Mouse (Mus musculus): ENCODE results near the gene Jsrp1. TPM values are rescaled to one million over a fixed set of nuclear protein-coding genes. Genes with fewer than 3 reads are reported as not detected.

The Jsrp1 gene
- 4.4 and 5.2 TPM in 2 replicates for polyA plus RNA-seq (2014; fragmentation: Nextera tagmentation; extraction: Ambion mirVana)

DNA sequence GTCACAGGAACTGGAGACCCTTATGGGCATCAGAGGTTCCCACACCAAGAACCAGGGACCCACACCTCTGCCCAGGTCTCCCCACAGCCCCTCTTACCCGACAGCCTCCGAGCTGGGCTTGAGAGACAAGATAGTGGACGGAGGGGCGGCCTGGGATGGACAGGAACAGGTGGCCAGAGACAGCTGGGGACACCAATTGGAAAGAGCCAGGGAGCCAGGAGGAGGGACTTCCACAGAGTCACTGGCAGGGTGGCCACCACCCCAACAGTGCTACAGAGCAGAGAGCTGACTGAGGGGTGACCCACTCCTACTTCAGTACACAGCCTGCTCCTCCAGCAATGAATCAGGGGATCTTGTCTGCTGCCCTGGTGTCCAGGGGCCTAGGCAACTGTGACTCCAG is at the start of gene Jsrp1:
Gene Jsrp1 (minus strand): TSS at position 133 of the 400 bp plus-strand sequence.
- H3K27me3 ChIP-seq (ENCODE audit: control insufficient read depth, insufficient read depth, low read length), result peaks cover 7% of the 10 kb centered on the region; the same call in 1 of the 2 replicates
- ATAC-seq (ENCODE audit: low FRiP score, low TSS enrichment), result no peak
- no peaks in the 10 kb centered on the region for H3K36me3 ChIP-seq (ENCODE audit: control insufficient read depth, insufficient read depth, low read length)
- H3K4me2 ChIP-seq (replicated peaks; ENCODE audit: low read depth, low read length), result no peak within 1 kb of the TSS
- 74% methylated on average over 4 of the region's 4 CpGs for WGBS
- no peak within 1 kb of the TSS for H3K4me3 ChIP-seq (ENCODE audit: low read length)
- peaks cover 23% of the 10 kb centered on the region for H3K4me1 ChIP-seq (ENCODE audit: control insufficient read depth, insufficient read depth, low read length)
- H3K9ac ChIP-seq (ENCODE audit: low read depth, low read length), result no peak within 1 kb of the TSS
- H3K27ac ChIP-seq (ENCODE audit: low read depth, low read length), result no peak within 1 kb of the TSS
- no peaks in the 10 kb centered on the region for H3K9me3 ChIP-seq (ENCODE audit: control insufficient read depth, low read length)

GRCm38 (mm10) chr10:80862305-80862704 is 49.0 kb upstream of the Jsrp1 start:
- peaks cover 47% of the 10 kb centered on the region for H3K36me3 ChIP-seq (ENCODE audit: control insufficient read depth, insufficient read depth, low read length)
- H3K4me3 ChIP-seq (ENCODE audit: low read length), result no peak overlapping the region
- H3K9me3 ChIP-seq (ENCODE audit: control insufficient read depth, low read length), result no peaks in the 10 kb centered on the region
- ATAC-seq (ENCODE audit: low FRiP score, low TSS enrichment), result no peak
- no peaks in the 10 kb centered on the region for H3K4me1 ChIP-seq (ENCODE audit: control insufficient read depth, insufficient read depth, low read length)
- no peak overlapping the region for H3K9ac ChIP-seq (ENCODE audit: low read depth, low read length)
- H3K27ac ChIP-seq (ENCODE audit: low read depth, low read length), result no peak overlapping the region
- H3K27me3 ChIP-seq (ENCODE audit: control insufficient read depth, insufficient read depth, low read length), result no peaks in the 10 kb centered on the region
- WGBS, result 89% methylated on average over 5 of the region's 5 CpGs
- H3K4me2 ChIP-seq (replicated peaks; ENCODE audit: low read depth, low read length), result no peak overlapping the region

DNA sequence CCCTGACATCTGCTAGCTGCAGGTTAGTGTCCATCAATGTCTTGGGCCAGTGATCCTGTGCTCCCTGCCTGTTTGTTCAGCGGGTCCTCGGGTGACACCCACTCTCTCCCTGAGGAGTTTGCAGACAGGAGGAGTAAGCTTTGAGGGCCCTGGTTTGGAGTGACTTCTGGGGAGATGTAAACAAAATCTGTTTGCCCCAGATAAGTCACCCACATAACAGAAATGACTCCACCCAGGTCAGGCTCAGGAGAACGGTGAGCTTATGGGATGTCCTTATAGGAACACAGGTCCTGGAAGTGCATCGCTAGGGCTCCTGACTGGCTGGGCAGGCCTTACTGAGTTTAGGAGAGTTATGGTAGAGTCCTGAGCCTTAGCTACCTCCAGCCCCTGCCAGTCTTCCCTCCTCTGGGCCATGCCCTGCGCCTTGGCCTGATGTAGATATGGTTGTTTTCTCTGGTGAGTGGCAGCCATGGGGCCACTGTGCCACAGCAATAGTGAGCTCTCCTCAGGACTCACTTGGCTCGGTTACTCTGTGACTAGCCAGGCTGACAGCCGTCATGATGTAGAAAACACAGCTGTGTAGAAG is 45.1 kb upstream of the Jsrp1 start:
- no peak overlapping the region for H3K4me2 ChIP-seq (replicated peaks; ENCODE audit: low read depth, low read length)
- H3K27me3 ChIP-seq (ENCODE audit: control insufficient read depth, insufficient read depth, low read length), result no peaks in the 10 kb centered on the region
- no peak for ATAC-seq (ENCODE audit: low FRiP score, low TSS enrichment)
- H3K9ac ChIP-seq (ENCODE audit: low read depth, low read length), result no peak overlapping the region
- peaks cover 18% of the 10 kb centered on the region for H3K4me1 ChIP-seq (ENCODE audit: control insufficient read depth, insufficient read depth, low read length)
- H3K27ac ChIP-seq (ENCODE audit: low read depth, low read length), result no peak overlapping the region
- 72% methylated on average over 7 of the region's 7 CpGs for WGBS
- H3K4me3 ChIP-seq (ENCODE audit: low read length), result no peak overlapping the region
- no peaks in the 10 kb centered on the region for H3K9me3 ChIP-seq (ENCODE audit: control insufficient read depth, low read length)
- H3K36me3 ChIP-seq (ENCODE audit: control insufficient read depth, insufficient read depth, low read length), result peaks cover 23% of the 10 kb centered on the region

- H3K4me1 ChIP-seq (ENCODE audit: control insufficient read depth, insufficient read depth, low read length), result peaks cover 18% of the 10 kb centered on the region
- WGBS, result 63% methylated on average over 3 of the region's 3 CpGs
- H3K27ac ChIP-seq (ENCODE audit: low read depth, low read length), result no peak overlapping the region
- no peak overlapping the region for H3K4me2 ChIP-seq (replicated peaks; ENCODE audit: low read depth, low read length)
- ATAC-seq (ENCODE audit: low FRiP score, low TSS enrichment), result no peak
- H3K36me3 ChIP-seq (ENCODE audit: control insufficient read depth, insufficient read depth, low read length), result peaks cover 23% of the 10 kb centered on the region
- H3K4me3 ChIP-seq (ENCODE audit: low read length), result no peak overlapping the region
- H3K9me3 ChIP-seq (ENCODE audit: control insufficient read depth, low read length), result no peaks in the 10 kb centered on the region
- H3K9ac ChIP-seq (ENCODE audit: low read depth, low read length), result peak overlapping the region; percentile 34; the same call in 1 of the 2 replicates
- H3K27me3 ChIP-seq (ENCODE audit: control insufficient read depth, insufficient read depth, low read length), result no peaks in the 10 kb centered on the region
Measured at GRCm38 (mm10) chr10:80857848-80858247, 44.5 kb upstream of the Jsrp1 start.

DNA sequence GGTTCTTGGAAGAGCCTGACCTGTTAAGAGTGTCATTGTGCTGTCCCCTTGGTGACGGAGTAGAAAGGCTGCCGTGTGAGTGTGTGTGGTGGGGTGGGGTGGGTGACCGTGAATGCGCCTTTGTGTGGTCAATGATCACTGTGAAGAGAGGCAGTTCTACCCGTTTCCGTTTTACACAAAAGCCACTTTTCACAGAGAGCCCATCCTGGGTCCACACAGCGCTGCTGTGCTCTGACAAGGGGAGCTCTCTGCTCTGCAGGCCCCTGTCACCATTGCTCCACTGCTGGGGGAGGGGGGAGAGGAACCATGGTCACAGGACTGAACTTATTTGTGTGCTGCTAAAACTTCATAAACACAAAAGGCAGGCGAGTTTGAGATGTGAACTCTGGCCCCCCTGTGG is 44.1 kb upstream of the Jsrp1 start:
- no peak overlapping the region for H3K27ac ChIP-seq (ENCODE audit: low read depth, low read length)
- H3K4me2 ChIP-seq (replicated peaks; ENCODE audit: low read depth, low read length), result no peak overlapping the region
- H3K27me3 ChIP-seq (ENCODE audit: control insufficient read depth, insufficient read depth, low read length), result no peaks in the 10 kb centered on the region
- 78% methylated on average over 8 of the region's 8 CpGs for WGBS
- no peaks in the 10 kb centered on the region for H3K9me3 ChIP-seq (ENCODE audit: control insufficient read depth, low read length)
- ATAC-seq (ENCODE audit: low FRiP score, low TSS enrichment), result no peak
- peaks cover 18% of the 10 kb centered on the region for H3K4me1 ChIP-seq (ENCODE audit: control insufficient read depth, insufficient read depth, low read length)
- H3K36me3 ChIP-seq (ENCODE audit: control insufficient read depth, insufficient read depth, low read length), result peaks cover 21% of the 10 kb centered on the region
- peak overlapping the region; percentile 34; the same call in 1 of the 2 replicates for H3K9ac ChIP-seq (ENCODE audit: low read depth, low read length)
- no peak overlapping the region for H3K4me3 ChIP-seq (ENCODE audit: low read length)

DNA sequence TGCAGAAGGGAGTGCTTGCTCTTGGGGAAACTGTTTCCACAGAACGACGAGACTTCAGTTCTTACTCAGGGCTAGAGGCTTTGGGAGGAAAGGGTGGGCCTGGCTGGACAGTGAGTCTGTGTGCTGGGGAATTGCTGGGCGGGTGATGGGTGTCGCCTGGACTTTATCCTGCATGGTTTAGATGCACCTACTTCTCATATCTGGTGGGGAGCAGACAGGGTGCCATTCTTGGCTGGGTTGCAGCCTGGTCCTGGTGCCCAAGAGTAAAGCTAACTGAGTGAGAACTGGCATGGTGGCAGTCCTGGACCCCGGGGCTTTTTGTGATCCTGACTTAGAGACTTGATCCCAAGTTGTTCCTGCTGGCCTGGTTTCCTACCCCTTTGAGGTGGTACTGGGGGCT is 43.6 kb upstream of the Jsrp1 start:
- WGBS, result 78% methylated on average over 5 of the region's 5 CpGs
- no peak for ATAC-seq (ENCODE audit: low FRiP score, low TSS enrichment)
- Histone ChIP-seq H3K27me3 (ENCODE audit: control insufficient read depth, insufficient read depth, low read length) (no peaks in the 10 kb centered on the region), H3K4me1 (ENCODE audit: control insufficient read depth, insufficient read depth, low read length) (peaks cover 18% of the 10 kb centered on the region), H3K9me3 (ENCODE audit: control insufficient read depth, low read length) (no peaks in the 10 kb centered on the region), H3K4me2 (replicated peaks; ENCODE audit: low read depth, low read length) (no peak overlapping the region), H3K9ac (ENCODE audit: low read depth, low read length) (no peak overlapping the region), H3K4me3 (ENCODE audit: low read length) (no peak overlapping the region), H3K27ac (ENCODE audit: low read depth, low read length) (no peak overlapping the region), H3K36me3 (ENCODE audit: control insufficient read depth, insufficient read depth, low read length) (peaks cover 23% of the 10 kb centered on the region)

GRCm38 (mm10) chr10:80856267-80856666 is 43.0 kb upstream of the Jsrp1 start:
- peak overlapping the region; percentile 77; the same call in 1 of the 2 replicates for H3K9ac ChIP-seq (ENCODE audit: low read depth, low read length)
- H3K27me3 ChIP-seq (ENCODE audit: control insufficient read depth, insufficient read depth, low read length), result no peaks in the 10 kb centered on the region

GRCm38 (mm10) chr10:80855749-80856073 is 42.4 kb upstream of the Jsrp1 start:
- Histone ChIP-seq H3K4me2 (replicated peaks; ENCODE audit: low read depth, low read length) (peak overlapping the region; percentile 98), H3K9me3 (ENCODE audit: control insufficient read depth, low read length) (no peaks in the 10 kb centered on the region), H3K4me3 (ENCODE audit: low read length) (peak overlapping the region; percentile 79), H3K36me3 (ENCODE audit: control insufficient read depth, insufficient read depth, low read length) (peaks cover 22% of the 10 kb centered on the region), H3K9ac (ENCODE audit: low read depth, low read length) (peak overlapping the region; percentile 77), H3K27me3 (ENCODE audit: control insufficient read depth, insufficient read depth, low read length) (no peaks in the 10 kb centered on the region), H3K4me1 (ENCODE audit: control insufficient read depth, insufficient read depth, low read length) (peaks cover 18% of the 10 kb centered on the region), H3K27ac (ENCODE audit: low read depth, low read length) (no peak overlapping the region)
- ATAC-seq (ENCODE audit: low FRiP score, low TSS enrichment), result peak; percentile 10; the same call in 1 of the 2 replicates
- WGBS, result 26% methylated on average over 11 of the region's 11 CpGs

More at GRCm38 (mm10) chr10:80856267-80856666, 43.0 kb upstream of the Jsrp1 start:
- WGBS, result 74% methylated on average over 3 of the region's 3 CpGs
- peak overlapping the region; percentile 79; the same call in 1 of the 2 replicates for H3K4me3 ChIP-seq (ENCODE audit: low read length)
- ATAC-seq (ENCODE audit: low FRiP score, low TSS enrichment), result no peak
- no peak overlapping the region for H3K27ac ChIP-seq (ENCODE audit: low read depth, low read length)
- no peaks in the 10 kb centered on the region for H3K9me3 ChIP-seq (ENCODE audit: control insufficient read depth, low read length)
- H3K4me2 ChIP-seq (replicated peaks; ENCODE audit: low read depth, low read length), result peak overlapping the region; percentile 98
- H3K36me3 ChIP-seq (ENCODE audit: control insufficient read depth, insufficient read depth, low read length), result peaks cover 23% of the 10 kb centered on the region
- peaks cover 18% of the 10 kb centered on the region for H3K4me1 ChIP-seq (ENCODE audit: control insufficient read depth, insufficient read depth, low read length)

DNA sequence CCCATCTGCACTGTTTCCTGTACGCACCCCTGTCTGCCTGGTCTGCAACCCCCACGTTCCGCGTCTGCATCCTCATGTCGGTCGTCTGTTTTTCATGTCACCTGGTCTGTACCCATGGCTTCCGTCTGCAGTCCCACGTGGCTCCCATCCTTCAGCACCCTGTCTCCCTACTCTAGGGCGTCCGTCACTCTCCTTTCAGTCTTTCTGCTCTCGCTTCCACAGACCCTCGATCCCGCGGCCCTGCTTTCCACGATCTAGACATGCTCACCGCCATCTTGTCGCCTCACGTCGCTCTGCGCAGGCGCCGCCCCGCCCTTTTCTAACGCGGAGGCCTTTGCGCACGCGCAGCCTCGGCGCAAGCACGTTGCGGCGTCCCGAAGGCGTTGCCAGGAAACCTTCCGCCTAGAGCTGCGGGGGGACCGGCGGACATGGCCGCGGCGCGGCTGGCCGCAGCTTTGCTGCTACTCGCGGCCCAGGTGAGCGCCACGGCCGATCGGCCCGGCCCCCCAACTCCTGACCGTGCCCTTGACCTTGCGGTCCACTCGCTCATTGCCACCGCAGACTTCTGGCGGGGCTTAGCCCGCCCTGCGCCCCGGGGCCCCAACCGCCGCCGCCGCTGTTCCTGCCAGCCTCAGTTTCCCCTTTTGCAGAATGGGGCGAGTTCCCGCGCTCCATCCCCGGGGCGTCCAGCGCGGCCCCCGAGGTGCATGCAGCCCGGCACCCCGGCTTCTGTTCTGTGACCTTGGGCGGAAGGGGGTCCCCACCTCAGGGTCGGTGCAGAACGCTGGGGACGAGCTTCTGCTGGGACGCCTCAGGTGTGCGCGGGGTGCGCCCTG is 41.8 kb upstream of the Jsrp1 start, which contains the start of the genes Lsm7 and Sppl2b:
Gene Lsm7 (minus strand): TSS at position 297 of the 836 bp plus-strand sequence.
Gene Sppl2b (plus strand): TSS at position 363 of the 836 bp plus-strand sequence.
- Histone ChIP-seq H3K36me3 (ENCODE audit: control insufficient read depth, insufficient read depth, low read length) (peaks cover 22% of the 10 kb centered on the region), H3K4me3 (ENCODE audit: low read length) (peak within 1 kb of the TSS; percentile 79), H3K9me3 (ENCODE audit: control insufficient read depth, low read length) (no peaks in the 10 kb centered on the region), H3K27ac (ENCODE audit: low read depth, low read length) (no peak within 1 kb of the TSS), H3K4me1 (ENCODE audit: control insufficient read depth, insufficient read depth, low read length) (peaks cover 18% of the 10 kb centered on the region), H3K4me2 (replicated peaks; ENCODE audit: low read depth, low read length) (peak within 1 kb of the TSS; percentile 98), H3K9ac (ENCODE audit: low read depth, low read length) (peak within 1 kb of the TSS; percentile 77), H3K27me3 (ENCODE audit: control insufficient read depth, insufficient read depth, low read length) (no peaks in the 10 kb centered on the region)
- WGBS, result under 1% methylated on average over 81 of the region's 81 CpGs
- ATAC-seq (ENCODE audit: low FRiP score, low TSS enrichment), result peak; percentile 82

Data from kidney, embryonic 14.5 days (tissue).